Mouse (Mus musculus): ENCODE measurements around the gene Ddx23. TPM values are rescaled to one million over a fixed set of nuclear protein-coding genes. Genes with fewer than 3 reads are reported as not detected.

Gene Ddx23
- polyA plus RNA-seq, 1 experiment = 53.4 TPM

- peak overlapping the region; percentile 39; the same call in 1 of the 2 replicates for H3K27ac ChIP-seq (ENCODE audit: insufficient read depth, low read length)
- peaks cover 4% of the 10 kb centered on the region for H3K4me1 ChIP-seq (ENCODE audit: control insufficient read depth, insufficient read depth, low read length)
- H3K4me3 ChIP-seq (ENCODE audit: insufficient read depth, low read length) = no peak overlapping the region
- TF ChIP-seq POLR2A (IDR thresholded peaks at IDR 0.05; ENCODE audit: extremely low read depth, insufficient read depth, low read length) (no peak), CTCF (IDR thresholded peaks at IDR 0.05; ENCODE audit: extremely low read depth, insufficient read depth, low read length) (no peak)
Measured at GRCm38 (mm10) chr15:98691486-98692147, 28.9 kb upstream of the Ddx23 start.

DNA sequence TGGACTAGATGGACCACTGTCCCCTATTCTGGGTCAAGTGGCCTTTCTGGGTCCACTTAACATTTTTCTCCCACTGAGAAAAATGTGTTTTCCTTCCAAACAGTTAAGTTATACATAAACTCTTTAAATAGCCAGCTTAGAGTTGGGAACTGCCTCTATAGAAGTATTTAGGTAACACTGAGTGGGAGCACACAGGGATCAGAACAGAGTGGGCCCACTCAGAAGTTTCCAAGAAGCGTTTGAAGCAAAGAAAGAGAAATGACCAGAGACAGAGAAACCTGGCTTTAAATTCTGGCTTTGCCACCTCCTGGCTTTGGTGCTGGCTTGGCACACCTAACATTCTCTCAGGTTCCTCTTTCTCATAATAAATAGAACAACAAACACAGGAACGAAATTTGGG is 27.0 kb upstream of the Ddx23 start:
- Histone ChIP-seq H3K27ac (ENCODE audit: insufficient read depth, low read length) (0 out of 2 replicates have a peak overlapping the region, but pooled peaks have one; percentile 14), H3K4me3 (ENCODE audit: insufficient read depth, low read length) (no peak overlapping the region), H3K4me1 (ENCODE audit: control insufficient read depth, insufficient read depth, low read length) (peaks cover 4% of the 10 kb centered on the region)
- no peak for TF ChIP-seq CTCF (IDR thresholded peaks at IDR 0.05; ENCODE audit: extremely low read depth, insufficient read depth, low read length)
- no peak for TF ChIP-seq POLR2A (IDR thresholded peaks at IDR 0.05; ENCODE audit: extremely low read depth, insufficient read depth, low read length)

DNA sequence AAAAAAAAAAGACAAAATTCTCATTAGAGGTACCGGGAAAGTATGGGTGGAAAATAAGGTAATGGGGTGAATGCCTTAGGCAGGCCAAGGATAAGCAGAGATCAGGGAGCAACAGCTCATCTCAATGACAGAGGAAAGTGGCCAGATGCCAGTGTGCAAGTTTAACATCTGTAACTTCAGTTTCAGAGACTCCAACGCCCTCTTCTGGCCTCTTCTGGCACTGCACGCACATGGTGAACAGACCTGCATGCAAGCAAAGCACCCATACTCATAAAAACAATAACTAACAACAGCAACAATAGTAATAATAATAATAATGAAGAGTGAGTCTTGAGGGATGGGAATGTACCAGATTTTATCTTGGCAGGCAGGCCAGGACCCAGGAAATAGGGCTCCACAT is 23.2 kb upstream of the Ddx23 start:
- TF ChIP-seq CTCF (IDR thresholded peaks at IDR 0.05; ENCODE audit: extremely low read depth, insufficient read depth, low read length) (no peak), POLR2A (IDR thresholded peaks at IDR 0.05; ENCODE audit: extremely low read depth, insufficient read depth, low read length) (no peak)
- H3K4me1 ChIP-seq (ENCODE audit: control insufficient read depth, insufficient read depth, low read length) = peaks cover 3% of the 10 kb centered on the region

GRCm38 (mm10) chr15:98683746-98684145 is 21.1 kb upstream of the Ddx23 start:
- Histone ChIP-seq H3K4me3 (ENCODE audit: insufficient read depth, low read length) (no peak overlapping the region), H3K27ac (ENCODE audit: insufficient read depth, low read length) (no peak overlapping the region), H3K4me1 (ENCODE audit: control insufficient read depth, insufficient read depth, low read length) (peaks cover 3% of the 10 kb centered on the region; the same call in 1 of the 2 replicates)
- TF ChIP-seq POLR2A (IDR thresholded peaks at IDR 0.05; ENCODE audit: extremely low read depth, insufficient read depth, low read length) = no peak
- no peak for TF ChIP-seq CTCF (IDR thresholded peaks at IDR 0.05; ENCODE audit: extremely low read depth, insufficient read depth, low read length)

More for the DNA sequence above, 23.2 kb upstream of the Ddx23 start:
- no peak overlapping the region for H3K4me3 ChIP-seq (ENCODE audit: insufficient read depth, low read length)
- H3K27ac ChIP-seq (ENCODE audit: insufficient read depth, low read length) = no peak overlapping the region

DNA sequence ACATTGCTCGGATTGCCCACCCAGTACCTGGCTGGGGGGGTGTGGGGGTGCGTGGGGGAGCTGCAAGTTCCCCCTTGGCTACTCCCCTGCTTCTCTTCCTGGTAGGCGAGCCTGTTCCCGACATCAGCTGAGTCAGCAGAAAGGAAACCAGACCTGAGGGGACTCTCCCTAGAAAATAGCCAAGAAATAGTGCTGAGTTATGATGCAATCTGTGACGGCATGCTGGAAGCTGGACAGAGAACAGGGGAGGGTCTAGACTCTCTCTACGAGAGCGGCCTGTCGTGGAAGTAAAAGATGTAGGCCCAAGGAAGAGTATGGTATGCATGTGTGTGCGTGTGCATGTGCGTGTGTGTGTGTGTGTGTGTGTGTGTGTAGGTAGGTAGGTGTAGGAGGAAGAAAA is 20.5 kb upstream of the Ddx23 start:
- peaks cover 3% of the 10 kb centered on the region; the same call in 1 of the 2 replicates for H3K4me1 ChIP-seq (ENCODE audit: control insufficient read depth, insufficient read depth, low read length)
- no peak overlapping the region for H3K27ac ChIP-seq (ENCODE audit: insufficient read depth, low read length)
- TF ChIP-seq POLR2A (IDR thresholded peaks at IDR 0.05; ENCODE audit: extremely low read depth, insufficient read depth, low read length) = no peak
- no peak for TF ChIP-seq CTCF (IDR thresholded peaks at IDR 0.05; ENCODE audit: extremely low read depth, insufficient read depth, low read length)
- no peak overlapping the region for H3K4me3 ChIP-seq (ENCODE audit: insufficient read depth, low read length)

DNA sequence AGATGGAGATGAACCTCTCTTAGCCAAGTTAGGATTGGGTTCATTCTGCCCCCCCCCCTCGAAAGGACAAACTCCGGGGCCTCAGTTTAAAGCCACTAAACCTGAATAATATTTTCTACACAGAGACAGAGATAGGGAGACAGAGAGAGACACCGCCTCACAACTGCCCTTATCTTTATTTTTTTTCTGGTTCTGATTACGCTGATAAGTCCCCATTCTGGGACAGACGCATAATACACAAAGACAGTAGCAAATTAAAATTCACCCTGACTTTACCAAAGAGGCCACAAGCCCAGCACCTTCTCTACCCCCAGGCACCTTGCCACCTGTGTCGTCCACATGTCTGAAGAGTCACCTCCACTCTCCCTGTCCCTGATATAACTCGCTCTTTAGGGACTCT is 18.9 kb upstream of the Ddx23 start:
- Histone ChIP-seq H3K4me1 (ENCODE audit: control insufficient read depth, insufficient read depth, low read length) (peaks cover 3% of the 10 kb centered on the region; the same call in 1 of the 2 replicates), H3K27ac (ENCODE audit: insufficient read depth, low read length) (no peak overlapping the region), H3K4me3 (ENCODE audit: insufficient read depth, low read length) (no peak overlapping the region)
- no peak for TF ChIP-seq POLR2A (IDR thresholded peaks at IDR 0.05; ENCODE audit: extremely low read depth, insufficient read depth, low read length)
- TF ChIP-seq CTCF (IDR thresholded peaks at IDR 0.05; ENCODE audit: extremely low read depth, insufficient read depth, low read length) = no peak

- H3K27ac ChIP-seq (ENCODE audit: insufficient read depth, low read length) = no peak overlapping the region
- H3K4me3 ChIP-seq (ENCODE audit: insufficient read depth, low read length) = no peak overlapping the region
- TF ChIP-seq POLR2A (IDR thresholded peaks at IDR 0.05; ENCODE audit: extremely low read depth, insufficient read depth, low read length) (no peak), CTCF (IDR thresholded peaks at IDR 0.05; ENCODE audit: extremely low read depth, insufficient read depth, low read length) (no peak)
- H3K4me1 ChIP-seq (ENCODE audit: control insufficient read depth, insufficient read depth, low read length) = peaks cover 3% of the 10 kb centered on the region; the same call in 1 of the 2 replicates
Measured at GRCm38 (mm10) chr15:98680660-98681059, 18.0 kb upstream of the Ddx23 start.

GRCm38 (mm10) chr15:98677977-98678376 is 15.3 kb upstream of the Ddx23 start:
- no peak for TF ChIP-seq CTCF (IDR thresholded peaks at IDR 0.05; ENCODE audit: extremely low read depth, insufficient read depth, low read length)
- TF ChIP-seq POLR2A (IDR thresholded peaks at IDR 0.05; ENCODE audit: extremely low read depth, insufficient read depth, low read length) = no peak
- no peak overlapping the region for H3K27ac ChIP-seq (ENCODE audit: insufficient read depth, low read length)
- H3K4me1 ChIP-seq (ENCODE audit: control insufficient read depth, insufficient read depth, low read length) = peaks cover 7% of the 10 kb centered on the region; the same call in 1 of the 2 replicates
- no peak overlapping the region for H3K4me3 ChIP-seq (ENCODE audit: insufficient read depth, low read length)

- peaks cover 7% of the 10 kb centered on the region for H3K4me1 ChIP-seq (ENCODE audit: control insufficient read depth, insufficient read depth, low read length)
- TF ChIP-seq CTCF (IDR thresholded peaks at IDR 0.05; ENCODE audit: extremely low read depth, insufficient read depth, low read length) (no peak), POLR2A (IDR thresholded peaks at IDR 0.05; ENCODE audit: extremely low read depth, insufficient read depth, low read length) (peak; percentile 100)
- no peak within 1 kb of the TSS for H3K27ac ChIP-seq (ENCODE audit: insufficient read depth, low read length)
- peak within 1 kb of the TSS; percentile 72 for H3K4me3 ChIP-seq (ENCODE audit: insufficient read depth, low read length)
Measured at GRCm38 (mm10) chr15:98676940-98677728, 14.4 kb upstream of the Ddx23 start, which contains the start of gene Rnd1. Gene Rnd1, minus strand, starts transcription at chr15:98677461.
